Comparison of ENCODE assay signal across 17 mouse cellular contexts in genomic region chr6:57780359-57780758, GRCm38 (mm10).
"Had no signal": no experiment of that assay in that cellular context is flagged by ENCODE, and none has a peak within 500 bp of the region (broad histone marks: within the 10 kb centered on the region; RNA-seq: fewer than 3 reads in every experiment).

No protein-coding gene starts in this region.

- H3K4me1 ChIP-seq: liver, embryonic 15.5 days; lung, embryonic 15.5 days; midbrain, embryonic 10.5 days; midbrain, embryonic 12.5 days; neural tube, embryonic 12.5 days had no signal

- H3K9ac ChIP-seq: liver, embryonic 15.5 days; liver, postnatal 0 days; lung, embryonic 15.5 days; midbrain, embryonic 12.5 days; neural tube, embryonic 12.5 days had no signal

- H3K36me3 ChIP-seq: neural tube, embryonic 12.5 days had no signal

- H3K9me3 ChIP-seq: liver, embryonic 15.5 days; lung, embryonic 15.5 days; midbrain, embryonic 10.5 days; midbrain, embryonic 12.5 days; neural tube, embryonic 12.5 days had no signal

- ATAC-seq: liver, postnatal 0 days; lung, postnatal 0 days had no signal

- DNase-seq: liver, postnatal 0 days; lung, adult 2 months; lung, postnatal 14 days; lung, postnatal 36 days; midbrain, embryonic 14.5 days; right cerebral cortex, postnatal 14 days; spleen, adult 18-20 months; thymus, adult 18-20 months; thymus, postnatal 14 days; thymus, postnatal 36 days had no signal

- H3K27me3 ChIP-seq: liver, embryonic 15.5 days; lung, embryonic 15.5 days; midbrain, embryonic 12.5 days; neural tube, embryonic 12.5 days had no signal

- H3K4me3 ChIP-seq: liver, embryonic 15.5 days; lung, embryonic 15.5 days; midbrain, embryonic 10.5 days; midbrain, embryonic 12.5 days; neural tube, embryonic 12.5 days had no signal

- H3K27ac ChIP-seq: liver, embryonic 15.5 days; lung, embryonic 15.5 days; macrophage; midbrain, embryonic 10.5 days; midbrain, embryonic 12.5 days; neural tube, embryonic 12.5 days had no signal

- H3K4me2 ChIP-seq: liver, embryonic 15.5 days; lung, embryonic 15.5 days; midbrain, embryonic 12.5 days; neural tube, embryonic 12.5 days had no signal
